Mouse (Mus musculus) olfactory bulb, adult 2 months (tissue): Measurements from ENCODE around the gene Galnt14. TPM values are rescaled to one million over a fixed set of nuclear protein-coding genes. Genes with fewer than 3 reads are reported as not detected.

ENCODE experiments used
- H3K27ac ChIP-seq: fragments of 200-500 bp; 2 replicates; pipeline ENCODE4 v1.5.1; 2012; ENCODE audit warnings: low read depth, low read length; ENCODE audit not compliant: insufficient read depth
- H3K4me1 ChIP-seq: fragments of 200-500 bp; 2 replicates; pipeline ENCODE4 v1.6.1; 2012; ENCODE audit warnings: low read length; ENCODE audit not compliant: control insufficient read depth, insufficient read depth
- H3K4me3 ChIP-seq: fragments of 200-500 bp; 2 replicates; pipeline ENCODE4 v1.5.1; 2012; ENCODE audit warnings: mild to moderate bottlenecking, low read depth, low read length, moderate library complexity; ENCODE audit not compliant: insufficient read depth
- CTCF ChIP-seq: fragments of 200-500 bp; IDR thresholded peaks from 2 replicates; pipeline ENCODE4 v1.5.1; 2012; ENCODE audit warnings: low read depth, mild to moderate bottlenecking, low read length, moderate library complexity; ENCODE audit not compliant: insufficient read depth
- POLR2A ChIP-seq: fragments of 200-500 bp; IDR thresholded peaks from 2 replicates; pipeline ENCODE4 v1.6.1; 2012; ENCODE audit warnings: mild to moderate bottlenecking, low read depth, low read length, moderate library complexity; ENCODE audit not compliant: insufficient read depth
- WGBS: fragments of 180-500 bp; shearing (Covaris S2); methylation state at CpG from one replicate; pipeline ENCODE4 v1.1.7; 2018; 5-methylcytosine and 5-hydroxymethylcytosine counted together
- polyA plus RNA-seq: library from polyadenylated mRNA; stranded (reverse); fragments of >200 nt; gene quantifications from 2 replicates; pipeline ENCODE4 v1.2.4, GENCODE M21; 2012; ENCODE audit warnings: low replicate concordance; ENCODE audit not compliant: missing spikeins, insufficient read depth, insufficient read length

Gene Galnt14
- polyA plus RNA-seq, 1 experiment = not detected

- 85% methylated on average over 5 of the region's 5 CpGs for WGBS
- Histone ChIP-seq H3K4me1 (no peaks in the 10 kb centered on the region), H3K4me3 (no peak overlapping the region), H3K27ac (no peak overlapping the region)
- no peak for TF ChIP-seq POLR2A
- TF ChIP-seq CTCF = no peak
Observed at GRCm38 (mm10) chr17:73684746-73685145, 25.5 kb downstream of the Galnt14 start.

DNA sequence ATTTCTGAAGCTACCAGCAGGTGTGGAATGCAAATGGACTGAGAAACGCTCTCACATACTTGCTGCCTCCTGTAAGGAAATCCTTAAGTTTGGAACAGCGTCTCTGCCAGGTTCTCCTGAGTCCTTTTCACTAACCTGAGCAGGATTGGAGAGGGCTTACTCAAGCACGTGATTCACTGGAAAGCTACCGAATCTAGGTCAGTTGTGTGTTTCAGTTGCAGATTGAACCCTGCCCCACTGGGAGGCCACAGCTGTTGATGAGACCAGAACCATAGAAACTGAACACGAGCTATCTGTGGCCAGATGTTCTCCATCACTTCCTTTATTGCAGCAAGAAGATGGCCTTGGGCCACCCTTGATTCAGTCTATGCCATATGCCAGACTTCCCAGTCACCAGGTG lies 38.3 kb downstream of the Galnt14 start:
- TF ChIP-seq POLR2A = no peak
- TF ChIP-seq CTCF = no peak
- 83% methylated on average over 5 of the region's 5 CpGs for WGBS
- H3K4me1 ChIP-seq = no peaks in the 10 kb centered on the region
- no peak overlapping the region for H3K4me3 ChIP-seq
- no peak overlapping the region for H3K27ac ChIP-seq

DNA sequence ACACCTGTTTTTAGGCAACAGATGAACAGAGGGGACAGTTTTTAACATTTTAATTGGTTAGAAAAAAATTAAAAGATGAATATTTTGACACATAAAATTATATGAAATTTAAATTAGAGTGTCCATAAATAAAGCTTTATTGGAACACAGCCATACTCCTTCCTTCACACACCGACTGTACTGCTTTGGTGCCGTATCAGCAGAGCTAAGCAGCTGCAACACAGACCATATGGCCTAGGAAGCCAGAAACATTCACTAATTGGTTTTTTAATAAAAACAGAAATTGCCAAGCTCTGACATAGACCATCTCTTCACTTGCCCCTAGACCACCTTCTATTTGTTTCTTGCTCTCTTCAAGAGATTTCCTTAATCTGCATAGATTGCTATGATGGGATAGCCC lies 40.2 kb downstream of the Galnt14 start:
- WGBS = 86% methylated on average over 2 of the region's 2 CpGs
- TF ChIP-seq CTCF (no peak), POLR2A (no peak)
- H3K4me3 ChIP-seq = no peak overlapping the region
- no peaks in the 10 kb centered on the region for H3K4me1 ChIP-seq
- no peak overlapping the region for H3K27ac ChIP-seq

- TF ChIP-seq POLR2A = no peak
- no peak for TF ChIP-seq CTCF
- H3K4me1 ChIP-seq = no peaks in the 10 kb centered on the region
- WGBS = 93% methylated on average over 1 of the region's 1 CpGs
- no peak overlapping the region for H3K4me3 ChIP-seq
- H3K27ac ChIP-seq = no peak overlapping the region
Observed at GRCm38 (mm10) chr17:73668996-73669395, 41.3 kb downstream of the Galnt14 start.

DNA sequence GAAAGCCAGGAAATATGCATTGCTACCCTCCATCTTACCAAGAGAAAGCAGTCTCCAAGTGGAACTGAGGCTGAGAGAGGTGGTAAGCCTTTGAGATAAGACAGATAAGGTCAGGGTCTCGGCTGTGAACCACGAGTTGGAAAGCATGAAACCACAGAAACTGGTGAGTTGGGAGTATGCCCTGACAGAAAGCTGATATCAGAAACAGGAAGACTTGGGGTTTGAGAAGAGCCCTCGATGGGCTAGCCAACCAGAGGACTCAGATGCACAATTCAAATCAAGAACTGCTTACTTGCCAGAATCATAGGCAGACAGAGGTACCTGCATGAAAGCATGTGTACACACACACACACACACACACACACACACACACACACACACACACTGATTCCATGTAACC lies 47.0 kb downstream of the Galnt14 start:
- Histone ChIP-seq H3K4me3 (no peak overlapping the region), H3K4me1 (peaks cover 2% of the 10 kb centered on the region), H3K27ac (no peak overlapping the region)
- WGBS = 94% methylated on average over 3 of the region's 3 CpGs
- no peak for TF ChIP-seq POLR2A
- no peak for TF ChIP-seq CTCF

DNA sequence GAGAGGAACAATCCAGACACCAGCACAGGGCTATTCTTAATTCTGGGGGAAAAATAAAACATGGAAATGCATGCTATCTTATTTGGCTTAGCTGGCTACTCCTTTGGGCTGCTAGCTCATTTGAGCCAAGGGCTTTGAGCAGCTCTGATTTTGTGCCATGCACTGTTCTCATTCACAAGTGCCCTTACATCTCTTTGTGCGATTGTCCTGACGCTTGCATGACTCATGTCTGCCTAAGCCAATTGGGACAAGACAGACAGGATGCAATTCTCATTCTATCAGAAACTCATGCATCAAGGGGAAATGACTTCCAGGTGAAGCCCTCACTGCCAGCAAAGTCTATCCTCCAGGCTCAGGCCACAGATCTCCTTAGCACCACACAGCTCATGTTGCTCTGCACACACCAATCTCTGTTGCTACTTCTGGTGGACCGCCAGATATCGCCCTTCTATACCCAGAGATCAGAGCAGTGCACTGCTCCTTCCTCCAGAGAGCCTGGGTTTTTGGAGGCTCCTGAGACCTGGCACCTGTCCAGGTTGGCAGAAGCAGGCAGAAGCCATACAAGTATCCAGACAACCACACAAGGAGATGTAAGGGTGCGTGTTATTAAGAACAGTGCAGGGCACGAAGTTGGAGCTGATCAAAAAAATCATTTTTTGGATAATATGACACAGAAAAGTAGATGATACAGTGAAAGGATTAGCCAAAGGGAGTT lies 51.4 kb downstream of the Galnt14 start:
- peaks cover 3% of the 10 kb centered on the region for H3K4me1 ChIP-seq
- H3K27ac ChIP-seq = no peak overlapping the region
- WGBS = 70% methylated on average over 6 of the region's 6 CpGs
- no peak overlapping the region for H3K4me3 ChIP-seq
- no peak for TF ChIP-seq CTCF
- no peak for TF ChIP-seq POLR2A

DNA sequence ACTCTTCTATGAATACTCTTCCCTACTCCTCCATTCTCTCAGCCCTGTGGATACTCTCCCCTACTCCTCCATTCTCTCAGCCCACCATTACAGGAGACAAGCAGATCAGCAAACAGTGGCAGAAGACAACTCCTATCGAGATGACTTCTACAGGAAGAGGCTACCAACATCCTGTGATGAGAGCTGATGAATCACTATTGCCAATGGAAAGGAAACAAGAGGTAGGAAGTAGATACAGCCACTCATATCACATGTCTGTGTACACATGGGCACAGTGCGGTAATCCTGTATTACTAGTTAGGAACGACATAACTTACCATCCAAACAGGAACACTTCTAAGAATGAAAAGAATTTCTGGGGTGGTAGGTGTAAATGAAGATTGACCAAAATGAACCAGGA lies 53.9 kb downstream of the Galnt14 start:
- WGBS = 92% methylated on average over 3 of the region's 3 CpGs

GRCm38 (mm10) chr17:73654261-73654660 lies 56.0 kb downstream of the Galnt14 start:
- no peak overlapping the region for H3K27ac ChIP-seq
- no peak overlapping the region for H3K4me3 ChIP-seq
- WGBS = 77% methylated on average over 5 of the region's 5 CpGs
- peaks cover 3% of the 10 kb centered on the region for H3K4me1 ChIP-seq
- no peak for TF ChIP-seq POLR2A
- TF ChIP-seq CTCF = no peak

More for the DNA sequence above, 53.9 kb downstream of the Galnt14 start:
- no peak overlapping the region for H3K4me3 ChIP-seq
- no peak overlapping the region for H3K27ac ChIP-seq
- TF ChIP-seq POLR2A = no peak
- no peak for TF ChIP-seq CTCF
- peaks cover 3% of the 10 kb centered on the region for H3K4me1 ChIP-seq

DNA sequence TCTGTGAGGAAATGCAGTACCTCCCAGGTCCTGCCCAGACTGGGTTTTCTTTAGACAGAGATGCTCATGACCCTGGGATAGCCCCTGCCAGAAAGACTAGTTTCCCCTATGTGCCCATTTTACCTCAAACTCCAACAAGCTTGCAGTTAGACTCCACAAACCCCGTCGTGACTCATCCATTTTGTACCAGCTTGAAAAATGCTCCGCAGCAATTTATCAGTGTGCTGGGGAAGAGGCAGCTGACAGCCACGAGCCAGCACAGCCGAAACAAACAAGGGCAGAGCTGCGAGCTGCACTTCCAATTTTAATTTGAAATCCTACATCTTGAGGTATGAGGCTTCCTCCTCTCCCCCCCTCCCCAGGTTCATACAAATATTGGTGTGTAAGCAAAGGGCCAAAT lies 60.9 kb downstream of the Galnt14 start:
- WGBS = 45% methylated on average over 6 of the region's 6 CpGs
- no peaks in the 10 kb centered on the region for H3K4me1 ChIP-seq
- H3K4me3 ChIP-seq = no peak overlapping the region
- H3K27ac ChIP-seq = no peak overlapping the region
- TF ChIP-seq POLR2A (no peak), CTCF (no peak)
